Mouse (Mus musculus) testis, adult 2 months (tissue): Measurements from ENCODE around the gene Zfp697.

ENCODE experiments used
- CTCF ChIP-seq: fragments of 200-500 bp; IDR thresholded peaks from 2 replicates; pipeline ENCODE4 v1.5.1; 2012; ENCODE audit warnings: low read depth, mild to moderate bottlenecking, inconsistent platforms, low read length, moderate library complexity; ENCODE audit not compliant: control insufficient read depth, insufficient read depth, insufficient replicate concordance
- POLR2A ChIP-seq: fragments of 200-500 bp; IDR thresholded peaks from 2 replicates; pipeline ENCODE4 v1.6.1; 2012; ENCODE audit warnings: low read depth, mild to moderate bottlenecking, inconsistent platforms, low read length, moderate library complexity; ENCODE audit not compliant: control insufficient read depth

DNA sequence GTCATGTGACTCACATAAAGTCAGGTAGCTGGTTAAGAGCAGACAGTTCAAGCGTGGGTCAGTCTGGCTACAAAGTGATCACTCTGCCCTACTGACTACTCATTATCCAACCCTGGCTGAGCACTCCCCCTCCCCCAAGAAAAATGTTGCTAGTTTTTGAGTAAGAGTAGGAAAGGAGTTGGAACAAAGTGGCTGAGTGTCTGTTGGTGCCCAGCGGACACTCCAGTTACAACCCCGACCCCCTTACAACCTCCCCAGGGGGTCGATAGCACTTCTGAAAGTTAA is 37.5 kb downstream of the Zfp697 start:
- no peak for TF ChIP-seq CTCF
- TF ChIP-seq POLR2A, result no peak
